8 mouse cellular contexts compared by ENCODE assay signal in genomic region chr7:118489706-118490665, GRCm38 (mm10). TPM values are rescaled to one million over a fixed set of nuclear protein-coding genes. Genes with fewer than 3 reads are reported as not detected.
DNase-seq lines count a peak whose midpoint lies in the region; ATAC-seq lines count a peak whose summit lies in the region.

No protein-coding gene starts in this region.

- H3K4me2 ChIP-seq in heart, embryonic 11.5 days = peak overlapping the region; percentile 87
- H3K4me2 ChIP-seq in hindbrain, embryonic 11.5 days (replicated peaks; ENCODE audit: low read depth, low read length) = no peak overlapping the region
- peak overlapping the region; percentile 74 for H3K4me2 ChIP-seq in midbrain, embryonic 12.5 days (replicated peaks)

- peaks cover 23% of the 10 kb centered on the region for H3K27me3 ChIP-seq in heart, embryonic 11.5 days (ENCODE audit: control insufficient read depth, insufficient read depth, low read length)
- H3K27me3 ChIP-seq in hindbrain, embryonic 11.5 days (ENCODE audit: control insufficient read depth, insufficient read depth, low read length) = peaks cover 41% of the 10 kb centered on the region
- peaks cover 60% of the 10 kb centered on the region for H3K27me3 ChIP-seq in midbrain, embryonic 12.5 days

- no peaks in the 10 kb centered on the region for H3K9me3 ChIP-seq in heart, embryonic 11.5 days (replicated peaks; ENCODE audit: control insufficient read depth, low read length)
- no peaks in the 10 kb centered on the region for H3K9me3 ChIP-seq in hindbrain, embryonic 11.5 days (ENCODE audit: control insufficient read depth, low read length)
- no peaks in the 10 kb centered on the region for H3K9me3 ChIP-seq in midbrain, embryonic 12.5 days

- no peak for DNase-seq in heart, adult 9 months (ENCODE audit: low spot score in 2 of 2)
- peak; percentile 62 for DNase-seq in ZHBTc4 (ENCODE audit: low read depth, low spot score)
- DNase-seq in hindbrain, embryonic 11.5 days (ENCODE audit: low spot score) = peak; percentile 21
- no peak for DNase-seq in ovary, adult 18-20 months (ENCODE audit: low spot score)
- DNase-seq in Muller cell, postnatal 12 days (ENCODE audit: inconsistent ontology term) = no peak
- DNase-seq in urinary bladder, postnatal 36 days (ENCODE audit: low spot score in 2 of 2) = no peak

- no peak overlapping the region; the same call in 1 of the 2 replicates for H3K9ac ChIP-seq in heart, embryonic 11.5 days (ENCODE audit: low read depth, low read length)
- no peak overlapping the region for H3K9ac ChIP-seq in hindbrain, embryonic 11.5 days (ENCODE audit: low read depth, low read length)
- H3K9ac ChIP-seq in midbrain, embryonic 12.5 days (replicated peaks) = no peak overlapping the region

- peak; percentile 33; the same call in 1 of the 2 replicates for ATAC-seq in heart, embryonic 11.5 days (replicated peaks; ENCODE audit: insufficient number of reproducible peaks, low FRiP score, low TSS enrichment)
- ATAC-seq in hindbrain, embryonic 11.5 days (ENCODE audit: low FRiP score) = peak; percentile 30; the same call in 1 of the 2 replicates
- ATAC-seq in midbrain, embryonic 12.5 days (ENCODE audit: low FRiP score, low read depth) = no peak

- peaks cover 12% of the 10 kb centered on the region for H3K4me1 ChIP-seq in heart, embryonic 11.5 days (ENCODE audit: control insufficient read depth, insufficient read depth, low read length)
- 0 out of 2 replicates have a peak, but pooled peaks cover 3% of the 10 kb centered on the region for H3K4me1 ChIP-seq in hindbrain, embryonic 11.5 days (replicated peaks; ENCODE audit: control insufficient read depth, insufficient read depth, low read length)
- peaks cover 24% of the 10 kb centered on the region for H3K4me1 ChIP-seq in midbrain, embryonic 12.5 days

- H3K4me3 ChIP-seq in heart, embryonic 11.5 days (ENCODE audit: low read depth, low read length) = peak overlapping the region; percentile 79
- 0 out of 2 replicates have a peak overlapping the region, but pooled peaks have one; percentile 60 for H3K4me3 ChIP-seq in hindbrain, embryonic 11.5 days (ENCODE audit: low read depth, low read length)
- peak overlapping the region; percentile 60; the same call in 1 of the 2 replicates for H3K4me3 ChIP-seq in midbrain, embryonic 12.5 days

- H3K36me3 ChIP-seq in heart, embryonic 11.5 days (ENCODE audit: control insufficient read depth, insufficient read depth, low read length) = no peaks in the 10 kb centered on the region; the same call in 1 of the 2 replicates
- no peaks in the 10 kb centered on the region for H3K36me3 ChIP-seq in hindbrain, embryonic 11.5 days (ENCODE audit: control insufficient read depth, insufficient read depth, low read length)
- H3K36me3 ChIP-seq in midbrain, embryonic 12.5 days = no peaks in the 10 kb centered on the region

- 21% methylated on average over 57 of the region's 57 CpGs for WGBS in heart, embryonic 11.5 days (ENCODE audit: insufficient replicate concordance)
- WGBS in hindbrain, embryonic 11.5 days = 15% methylated on average over 57 of the region's 57 CpGs
- 13% methylated on average over 55 of the region's 57 CpGs for WGBS in midbrain, embryonic 12.5 days

- no peak overlapping the region for H3K27ac ChIP-seq in heart, embryonic 11.5 days (ENCODE audit: low read depth, low read length)
- H3K27ac ChIP-seq in hindbrain, embryonic 11.5 days (ENCODE audit: low read depth, low read length) = no peak overlapping the region
- H3K27ac ChIP-seq in midbrain, embryonic 12.5 days (replicated peaks) = no peak overlapping the region

RNA-seq across cellular contexts. Expression of gene Itpripl2, which starts 1.8 kb away (rescaled TPM):
- polyA plus RNA-seq in heart, embryonic 11.5 days (2014; fragmentation: Nextera tagmentation; extraction: Ambion mirVana) = 1.2 and 1.4 TPM in 2 replicates
- polyA plus RNA-seq in hindbrain, embryonic 11.5 days (2014; fragmentation: Nextera tagmentation; extraction: Ambion mirVana) = 0.92 and 1.4 TPM in 2 replicates
- polyA plus RNA-seq in midbrain, embryonic 12.5 days (2016; fragmentation: Nextera tagmentation; extraction: Ambion mirVana) = 2.0 and 2.2 TPM in 2 replicates

RNA-seq across cellular contexts. Expression of gene Syt17, which starts 42.0 kb away (rescaled TPM):
- 0.39 and 1.0 TPM in 2 replicates for polyA plus RNA-seq in heart, embryonic 11.5 days (2014; fragmentation: Nextera tagmentation; extraction: Ambion mirVana)
- polyA plus RNA-seq in hindbrain, embryonic 11.5 days (2014; fragmentation: Nextera tagmentation; extraction: Ambion mirVana) = 3.1 and 4.1 TPM in 2 replicates
- 5.5 TPM in 2 replicates for polyA plus RNA-seq in midbrain, embryonic 12.5 days (2016; fragmentation: Nextera tagmentation; extraction: Ambion mirVana)

RNA-seq across cellular contexts. Expression of gene Coq7, which starts 43.2 kb away (rescaled TPM):
- polyA plus RNA-seq in heart, embryonic 11.5 days (2014; fragmentation: Nextera tagmentation; extraction: Ambion mirVana) = 144 and 164 TPM in 2 replicates
- 103 and 115 TPM in 2 replicates for polyA plus RNA-seq in hindbrain, embryonic 11.5 days (2014; fragmentation: Nextera tagmentation; extraction: Ambion mirVana)
- 86.3 and 91.5 TPM in 2 replicates for polyA plus RNA-seq in midbrain, embryonic 12.5 days (2016; fragmentation: Nextera tagmentation; extraction: Ambion mirVana)

Comparison
In these comparisons a context has a peak if more than half of its experiments do, and no peak if none do; other contexts are left out.
1. DNase-seq: peak in ZHBTc4 (single experiment) and hindbrain, embryonic 11.5 days (single experiment); none in heart, adult 9 months (0 of 2), ovary, adult 18-20 months (single experiment), Muller cell, postnatal 12 days (single experiment) and urinary bladder, postnatal 36 days (0 of 2).
2. Peak in every context shown above with its lines, with median percentiles within 50 percentile points of each other: H3K4me3 ChIP-seq.